Mouse (Mus musculus): ENCODE data around the gene Spsb4. TPM values are rescaled to one million over a fixed set of nuclear protein-coding genes. Genes with fewer than 3 reads are reported as not detected.
"Not testable (repeated sequence)": the region's sequence is repeated elsewhere in the genome, so short reads cannot be mapped to it uniquely, and the experiment has no call there.

Gene Spsb4
- polyA plus RNA-seq, 1 experiment from 2014 or later = 31.0 TPM

DNA sequence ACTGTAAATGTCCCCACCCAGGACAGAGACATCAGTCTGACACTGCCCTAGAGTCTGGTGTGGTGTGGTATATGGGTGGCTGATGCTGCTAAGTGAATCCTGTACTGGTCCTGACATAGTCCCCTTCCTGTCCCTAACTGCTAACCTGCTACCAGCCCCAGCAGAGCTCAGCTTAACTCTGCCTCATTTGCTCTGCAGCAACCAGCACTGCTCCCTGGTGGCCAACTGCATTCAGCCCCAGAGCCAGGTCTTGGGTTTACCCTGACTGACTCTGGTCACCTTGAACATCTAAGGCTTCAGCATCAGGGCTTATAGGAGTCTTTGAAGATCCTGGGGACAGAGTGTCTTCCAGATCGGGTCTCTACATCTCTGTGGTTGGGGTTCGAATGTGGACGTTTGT lies 75.7 kb downstream of the Spsb4 start:
- Histone ChIP-seq H3K4me3 (replicated peaks) (no peak overlapping the region), H3K4me1 (peaks cover 14% of the 10 kb centered on the region), H3K27me3 (replicated peaks) (no peaks in the 10 kb centered on the region), H3K36me3 (peaks cover 15% of the 10 kb centered on the region; the same call in 1 of the 2 replicates), H3K27ac (replicated peaks) (no peak overlapping the region), H3K9ac (replicated peaks) (no peak overlapping the region), H3K4me2 (no peak overlapping the region), H3K9me3 (replicated peaks) (no peaks in the 10 kb centered on the region)
- 91% methylated on average over 3 of the region's 3 CpGs for WGBS
- ATAC-seq (ENCODE audit: low FRiP score) = no peak

DNA sequence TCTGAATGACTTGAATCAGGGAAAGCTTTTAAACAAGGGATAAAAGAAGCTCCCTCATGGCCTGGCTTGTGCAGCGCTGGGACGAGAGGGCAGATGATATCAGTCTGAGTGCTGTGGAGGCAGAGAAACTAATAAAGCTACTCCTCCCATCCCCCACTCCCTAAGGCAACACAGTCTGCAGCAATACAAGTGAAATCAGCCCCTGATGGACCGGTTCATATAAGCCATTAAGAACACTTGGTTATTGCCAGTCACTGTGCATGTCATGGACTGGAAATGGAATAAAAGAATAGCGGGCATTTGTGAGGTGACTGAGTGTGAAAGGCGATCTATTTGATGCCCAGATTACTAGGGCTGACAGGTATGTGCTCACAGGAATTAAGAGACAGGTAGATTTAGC lies 79.8 kb downstream of the Spsb4 start:
- Histone ChIP-seq H3K4me2 (no peak overlapping the region), H3K36me3 (peaks cover 15% of the 10 kb centered on the region; the same call in 1 of the 2 replicates), H3K27ac (replicated peaks) (peak overlapping the region; percentile 60), H3K9me3 (replicated peaks) (no peaks in the 10 kb centered on the region), H3K9ac (replicated peaks) (no peak overlapping the region), H3K4me1 (peaks cover 20% of the 10 kb centered on the region), H3K27me3 (replicated peaks) (no peaks in the 10 kb centered on the region), H3K4me3 (replicated peaks) (no peak overlapping the region)
- 37% methylated on average over 5 of the region's 5 CpGs for WGBS
- ATAC-seq (ENCODE audit: low FRiP score) = peak; percentile 73

DNA sequence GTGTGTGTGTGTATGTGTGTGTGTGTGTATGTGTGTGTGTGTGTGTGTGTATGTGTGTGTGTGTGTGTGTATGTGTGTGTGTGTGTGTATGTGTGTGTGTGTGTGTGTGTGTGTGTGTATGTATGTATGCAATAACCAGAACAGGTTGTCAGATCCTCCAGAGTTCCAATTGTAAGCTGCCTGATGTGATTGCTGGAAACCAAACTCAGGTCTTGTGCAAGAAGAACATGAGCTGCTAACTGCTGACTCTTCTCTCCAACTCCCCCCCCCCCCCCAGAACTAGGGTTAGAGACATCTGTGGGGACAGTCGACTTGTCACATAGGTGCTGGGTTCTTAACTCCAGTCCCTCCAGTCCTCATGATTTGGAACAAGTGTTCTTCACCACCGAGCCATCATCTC lies 82.2 kb downstream of the Spsb4 start:
- not testable (repeated sequence) for ATAC-seq (ENCODE audit: low FRiP score); H3K36me3 ChIP-seq; H3K9me3 ChIP-seq (replicated peaks); H3K9ac ChIP-seq (replicated peaks); H3K4me3 ChIP-seq (replicated peaks); H3K27me3 ChIP-seq (replicated peaks); H3K4me2 ChIP-seq; H3K27ac ChIP-seq (replicated peaks)
- WGBS = 90% methylated on average over 2 of the region's 2 CpGs
- peaks cover 20% of the 10 kb centered on the region for H3K4me1 ChIP-seq

DNA sequence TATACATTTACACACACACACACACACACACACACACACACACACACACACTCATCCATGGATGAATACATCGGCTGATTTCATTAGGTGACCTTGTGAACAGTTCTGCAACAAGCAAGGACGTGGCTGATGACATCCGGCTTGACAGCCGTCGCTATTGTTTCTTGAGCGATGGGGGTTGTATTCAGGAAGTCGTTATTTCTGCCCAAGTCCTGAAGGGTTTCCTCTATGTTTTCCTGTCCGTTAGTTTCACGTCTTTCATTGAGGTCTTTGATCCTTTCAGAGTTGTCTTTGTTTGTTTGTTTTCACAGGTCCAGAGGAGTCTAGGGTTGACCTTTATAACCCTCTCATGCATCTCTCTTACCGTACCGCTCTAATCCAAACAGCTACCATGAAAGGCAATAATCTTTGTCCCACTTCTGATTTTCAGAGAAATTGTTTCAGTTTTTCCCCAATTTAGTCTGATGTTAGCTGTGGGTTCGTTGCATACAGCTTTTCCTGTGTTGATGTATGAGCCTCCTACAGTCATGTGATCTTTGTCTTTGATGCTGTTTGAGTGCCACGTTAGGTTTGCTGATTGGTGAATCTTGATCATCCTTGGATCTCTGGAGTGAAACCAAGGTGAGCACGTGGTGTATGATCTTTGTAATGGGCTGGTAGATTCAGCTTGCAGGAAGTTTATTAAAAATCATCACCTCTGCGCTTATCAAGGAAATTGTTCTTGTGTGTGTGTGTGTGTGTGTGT lies 82.9 kb downstream of the Spsb4 start:
- no peak overlapping the region for H3K4me2 ChIP-seq
- H3K9ac ChIP-seq (replicated peaks) = no peak overlapping the region
- ATAC-seq (ENCODE audit: low FRiP score) = no peak
- no peak overlapping the region for H3K27ac ChIP-seq (replicated peaks)
- H3K27me3 ChIP-seq (replicated peaks) = no peaks in the 10 kb centered on the region
- 66% methylated on average over 15 of the region's 15 CpGs for WGBS
- no peaks in the 10 kb centered on the region for H3K9me3 ChIP-seq (replicated peaks)
- H3K36me3 ChIP-seq = peaks cover under 1% of the 10 kb centered on the region; the same call in 1 of the 2 replicates
- H3K4me1 ChIP-seq = peaks cover 20% of the 10 kb centered on the region
- H3K4me3 ChIP-seq (replicated peaks) = no peak overlapping the region

GRCm38 (mm10) chr9:96934816-96935215 lies 83.8 kb downstream of the Spsb4 start:
- no peaks in the 10 kb centered on the region for H3K36me3 ChIP-seq
- no peaks in the 10 kb centered on the region for H3K27me3 ChIP-seq (replicated peaks)
- H3K4me3 ChIP-seq (replicated peaks) = no peak overlapping the region
- no peak overlapping the region for H3K4me2 ChIP-seq
- 76% methylated on average over 3 of the region's 3 CpGs for WGBS
- H3K9ac ChIP-seq (replicated peaks) = no peak overlapping the region
- ATAC-seq (ENCODE audit: low FRiP score) = no peak
- peaks cover 20% of the 10 kb centered on the region for H3K4me1 ChIP-seq
- H3K27ac ChIP-seq (replicated peaks) = no peak overlapping the region
- H3K9me3 ChIP-seq (replicated peaks) = no peaks in the 10 kb centered on the region

DNA sequence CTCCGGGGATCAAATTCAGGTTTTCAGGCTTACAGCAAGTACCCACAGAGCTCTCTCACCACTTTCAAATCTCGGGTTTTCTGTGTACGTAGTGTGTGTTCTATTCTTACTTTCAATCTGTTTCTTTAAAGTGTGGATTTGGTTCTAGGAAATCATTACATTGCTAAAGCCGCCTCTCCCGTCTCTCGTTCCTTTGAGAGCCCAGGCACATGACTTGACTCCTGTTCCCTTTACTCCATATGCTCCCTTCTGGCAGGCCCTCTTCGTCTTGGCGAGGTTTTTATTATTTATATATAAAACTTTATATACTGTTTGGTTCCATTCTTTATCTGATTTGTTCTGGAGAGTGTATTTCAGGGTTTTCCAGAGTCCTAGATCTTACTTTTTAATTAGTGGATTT lies 85.9 kb downstream of the Spsb4 start:
- Histone ChIP-seq H3K9me3 (replicated peaks) (no peaks in the 10 kb centered on the region), H3K9ac (replicated peaks) (no peak overlapping the region), H3K36me3 (no peaks in the 10 kb centered on the region), H3K27me3 (replicated peaks) (no peaks in the 10 kb centered on the region), H3K4me1 (peaks cover 4% of the 10 kb centered on the region; the same call in 1 of the 2 replicates), H3K4me3 (replicated peaks) (no peak overlapping the region), H3K27ac (replicated peaks) (no peak overlapping the region), H3K4me2 (no peak overlapping the region)
- ATAC-seq (ENCODE audit: low FRiP score) = no peak
- WGBS = 92% methylated on average over 8 of the region's 8 CpGs

- no peak overlapping the region for H3K27ac ChIP-seq (replicated peaks)
- no peaks in the 10 kb centered on the region for H3K9me3 ChIP-seq (replicated peaks)
- no peaks in the 10 kb centered on the region for H3K27me3 ChIP-seq (replicated peaks)
- 72% methylated on average over 17 of the region's 17 CpGs for WGBS
- H3K4me3 ChIP-seq (replicated peaks) = no peak overlapping the region
- no peak overlapping the region for H3K9ac ChIP-seq (replicated peaks)
- H3K36me3 ChIP-seq = no peaks in the 10 kb centered on the region
- 0 out of 2 replicates have a peak, but pooled peaks cover 5% of the 10 kb centered on the region for H3K4me1 ChIP-seq
- H3K4me2 ChIP-seq = no peak overlapping the region
- no peak for ATAC-seq (ENCODE audit: low FRiP score)
Observed at GRCm38 (mm10) chr9:96923577-96924316, 94.9 kb downstream of the Spsb4 start.

DNA sequence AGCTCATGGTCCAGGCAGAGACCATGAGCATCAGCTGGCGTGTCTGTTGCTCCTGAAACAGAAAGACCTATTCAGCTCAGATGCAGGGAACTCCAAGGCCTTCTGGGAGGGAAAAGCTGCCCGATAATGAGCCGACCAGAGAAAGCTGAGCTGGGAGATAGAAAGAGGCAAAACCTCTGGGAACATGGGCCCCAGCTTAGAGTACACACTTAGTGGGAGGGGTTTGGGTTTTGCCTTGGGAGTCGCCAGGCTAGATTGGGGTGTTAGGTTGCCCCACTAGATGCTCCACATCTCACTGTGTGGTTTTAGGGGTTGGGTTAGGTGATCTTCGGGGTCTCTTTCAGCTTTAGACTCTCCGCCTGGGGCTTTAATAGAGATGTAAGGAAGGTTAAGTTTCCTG lies 95.5 kb downstream of the Spsb4 start:
- H3K4me1 ChIP-seq = 0 out of 2 replicates have a peak, but pooled peaks cover 5% of the 10 kb centered on the region
- no peaks in the 10 kb centered on the region for H3K27me3 ChIP-seq (replicated peaks)
- WGBS = 71% methylated on average over 6 of the region's 6 CpGs

DNA sequence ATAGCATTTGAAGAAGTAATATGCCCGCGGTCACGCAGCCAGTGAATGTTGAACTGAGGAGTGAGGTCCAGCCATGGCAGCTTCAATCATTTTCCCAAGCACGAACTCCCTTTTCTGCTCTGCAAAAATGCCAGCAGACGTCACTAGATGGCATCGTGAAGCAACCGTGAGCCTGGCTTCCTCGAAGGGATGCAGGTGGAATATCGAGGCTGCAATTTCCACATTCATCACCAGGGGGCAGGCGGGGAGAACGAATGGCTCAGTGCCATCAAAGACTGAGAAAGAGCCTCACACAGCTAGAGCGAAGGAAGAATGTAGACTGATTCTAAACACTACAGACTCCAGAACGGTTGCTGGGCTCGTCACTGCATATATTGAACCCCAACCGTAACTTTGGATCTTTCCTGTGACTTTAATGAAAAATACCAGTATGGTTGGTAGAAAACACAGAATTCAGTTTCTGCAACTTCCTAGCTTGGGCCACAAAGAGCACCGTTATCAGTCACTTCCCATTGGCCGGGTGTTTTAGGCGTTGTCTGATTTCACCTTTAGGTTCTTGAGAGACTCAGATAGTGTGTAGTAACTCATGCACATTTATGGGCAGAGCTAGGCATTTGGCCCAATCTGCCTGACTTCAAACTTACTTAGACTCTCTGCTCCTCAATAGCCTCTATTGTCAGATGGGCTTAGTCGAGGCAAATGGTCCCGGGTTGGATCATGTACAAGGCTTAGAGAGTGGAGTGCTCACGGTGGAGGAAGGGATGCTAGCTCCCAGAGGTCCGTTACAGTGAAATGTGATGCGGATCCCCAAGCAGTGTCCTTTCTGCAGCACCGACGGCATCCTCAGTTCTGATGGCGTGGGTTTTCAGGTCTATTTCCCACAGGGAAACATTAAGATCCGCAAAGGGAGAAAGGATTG lies 101.8 kb downstream of the Spsb4 start:
- Histone ChIP-seq H3K9me3 (replicated peaks) (no peaks in the 10 kb centered on the region), H3K36me3 (no peaks in the 10 kb centered on the region), H3K4me3 (replicated peaks) (no peak overlapping the region), H3K27me3 (replicated peaks) (no peaks in the 10 kb centered on the region), H3K27ac (replicated peaks) (no peak overlapping the region), H3K4me2 (peak overlapping the region; percentile 30; the same call in 1 of the 2 replicates), H3K4me1 (peaks cover 6% of the 10 kb centered on the region; the same call in 1 of the 2 replicates), H3K9ac (replicated peaks) (no peak overlapping the region)
- 34% methylated on average over 27 of the region's 27 CpGs for WGBS
- ATAC-seq (ENCODE audit: low FRiP score) = peak; percentile 86

More for the DNA sequence above, 95.5 kb downstream of the Spsb4 start:
- Histone ChIP-seq H3K36me3 (no peaks in the 10 kb centered on the region), H3K4me3 (replicated peaks) (no peak overlapping the region), H3K9me3 (replicated peaks) (no peaks in the 10 kb centered on the region), H3K4me2 (no peak overlapping the region), H3K9ac (replicated peaks) (no peak overlapping the region), H3K27ac (replicated peaks) (no peak overlapping the region; the same call in 1 of the 2 replicates)
- ATAC-seq (ENCODE audit: low FRiP score) = no peak

- WGBS = 57% methylated on average over 7 of the region's 7 CpGs
- H3K36me3 ChIP-seq = no peaks in the 10 kb centered on the region
- no peak overlapping the region for H3K4me2 ChIP-seq
- no peak overlapping the region for H3K27ac ChIP-seq (replicated peaks)
- H3K9ac ChIP-seq (replicated peaks) = no peak overlapping the region
- H3K4me3 ChIP-seq (replicated peaks) = no peak overlapping the region
- no peaks in the 10 kb centered on the region for H3K9me3 ChIP-seq (replicated peaks)
- H3K4me1 ChIP-seq = peaks cover 6% of the 10 kb centered on the region; the same call in 1 of the 2 replicates
- ATAC-seq (ENCODE audit: low FRiP score) = no peak
- H3K27me3 ChIP-seq (replicated peaks) = no peaks in the 10 kb centered on the region
Observed at GRCm38 (mm10) chr9:96916076-96916475, 102.6 kb downstream of the Spsb4 start.

- no peak overlapping the region for H3K9ac ChIP-seq (replicated peaks)
- peaks cover 6% of the 10 kb centered on the region; the same call in 1 of the 2 replicates for H3K4me1 ChIP-seq
- H3K4me3 ChIP-seq (replicated peaks) = no peak overlapping the region
- WGBS = 78% methylated on average over 6 of the region's 6 CpGs
- H3K36me3 ChIP-seq = no peaks in the 10 kb centered on the region
- H3K4me2 ChIP-seq = no peak overlapping the region
- no peak overlapping the region for H3K27ac ChIP-seq (replicated peaks)
- ATAC-seq (ENCODE audit: low FRiP score) = no peak
- no peaks in the 10 kb centered on the region for H3K27me3 ChIP-seq (replicated peaks)
- H3K9me3 ChIP-seq (replicated peaks) = no peaks in the 10 kb centered on the region
Observed at GRCm38 (mm10) chr9:96914851-96915250, 103.8 kb downstream of the Spsb4 start.
